Mouse (Mus musculus): ENCODE measurements at regions not wholly inside any gene's neighbourhood (a gene's known extent, or its start where the extent isn't known, plus 50 kb on each side); places are given as distances from the start of the nearest gene placed in this dataset.
A peak's percentile ranks its signal among the peaks of the same experiment; 100 is the strongest.
"Not testable (repeated sequence)": the region's sequence is repeated elsewhere in the genome, so short reads cannot be mapped to it uniquely, and the experiment has no call there.

DNA sequence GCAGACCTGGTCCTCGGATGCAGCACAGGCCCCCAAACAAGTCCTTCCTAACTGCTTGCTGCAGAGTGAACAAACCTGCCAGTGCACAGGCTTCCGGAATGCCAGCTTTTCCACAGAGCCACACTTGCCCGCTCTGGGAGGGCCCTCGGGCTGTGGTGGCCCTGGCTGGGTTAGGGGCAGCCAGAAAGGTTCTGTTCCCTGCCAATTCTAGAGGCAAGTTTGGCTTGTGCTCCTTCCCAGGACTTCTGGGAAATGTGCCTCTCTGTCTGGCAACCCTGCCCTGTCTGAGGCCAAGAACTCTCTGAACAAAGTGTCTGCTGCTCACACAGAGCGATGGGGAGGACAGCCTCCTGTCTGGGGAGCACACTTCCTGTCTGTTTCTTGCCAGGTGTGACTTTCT lies 66.4 kb downstream of the Xrcc2 start:
- DNase-seq (ENCODE audit: low spot score): peak; percentile 6

- DNase-seq (ENCODE audit: low spot score): no peak
These were observed 67.5 kb downstream of the Xrcc2 start for GRCm38 (mm10) chr5:25638097-25638496.

DNA sequence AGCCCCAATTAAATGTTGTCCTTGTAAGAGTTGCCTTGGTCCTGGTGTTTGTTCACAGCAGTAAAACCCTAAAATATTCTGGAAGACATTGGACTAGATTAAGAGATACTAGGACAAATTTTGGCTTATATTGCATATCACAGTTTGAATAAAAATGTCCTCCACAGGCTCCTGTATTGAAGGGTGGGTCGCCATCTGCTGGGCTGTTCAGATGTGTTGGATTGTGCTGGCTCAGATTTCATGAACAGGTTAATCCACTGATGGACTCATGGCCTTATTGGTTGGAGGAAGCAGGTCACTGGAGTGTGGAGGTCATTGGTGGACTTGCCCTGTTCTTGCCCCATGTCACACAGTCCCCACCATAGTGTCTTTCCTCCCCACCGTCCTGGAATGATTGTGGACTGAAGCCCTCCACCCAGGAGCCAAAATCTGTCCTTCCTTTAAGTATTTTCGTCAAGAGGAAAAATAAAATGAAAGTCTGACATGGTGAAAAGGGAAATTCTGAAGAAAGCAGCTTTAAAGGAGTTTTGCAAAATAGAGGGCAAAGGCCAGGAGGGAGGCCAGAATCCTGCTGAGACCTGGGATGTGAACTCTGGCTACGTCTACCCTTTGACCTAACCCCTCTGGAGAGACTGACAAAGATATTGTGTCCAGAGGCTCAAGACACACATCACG lies 72.6 kb downstream of the Xrcc2 start:
- no peak for DNase-seq (ENCODE audit: low spot score)

- no peak for DNase-seq (ENCODE audit: low spot score)
These were observed 75.9 kb downstream of the Xrcc2 start for GRCm38 (mm10) chr5:25629731-25630130.

DNA sequence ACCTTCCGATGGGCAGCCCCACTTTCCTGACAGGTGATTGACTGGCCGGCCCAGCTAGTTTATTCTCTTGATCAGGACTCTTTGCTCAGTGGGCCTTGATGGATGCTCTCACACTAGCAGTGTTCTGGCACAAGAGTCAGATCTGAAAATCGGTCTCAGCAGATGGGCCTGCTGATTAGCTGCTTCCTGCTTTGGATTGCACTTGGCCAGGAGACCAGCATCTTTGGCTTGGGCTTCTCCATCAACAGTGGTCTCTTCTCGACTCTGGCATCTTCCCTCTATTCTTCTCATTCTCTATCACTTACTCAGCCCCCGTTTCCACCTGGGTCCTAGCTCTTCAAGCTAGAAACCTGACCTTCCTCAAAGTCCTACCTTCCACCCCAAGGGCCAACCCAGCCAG lies 77.1 kb downstream of the Xrcc2 start:
- no peak for DNase-seq (ENCODE audit: low spot score)

DNA sequence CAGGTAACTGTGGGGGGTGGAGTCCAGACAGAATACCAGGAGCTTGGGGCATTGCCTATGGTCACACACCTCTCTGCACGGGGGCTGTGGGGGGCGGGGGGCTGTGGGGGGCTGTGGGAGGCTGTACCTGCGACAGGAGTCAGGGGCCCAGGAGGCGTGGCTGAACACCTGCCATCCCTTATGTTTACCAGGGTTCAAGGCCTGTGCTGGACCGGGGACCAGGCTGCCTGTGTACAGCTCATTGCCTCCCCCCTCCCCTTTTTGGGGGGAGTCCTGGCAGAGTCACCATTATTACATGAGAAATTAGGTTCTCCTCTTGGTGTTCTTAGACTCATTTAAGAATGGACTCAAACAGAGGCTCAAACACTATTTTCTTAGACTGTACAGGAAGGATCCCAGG lies 78.5 kb downstream of the Xrcc2 start:
- no peak for DNase-seq (ENCODE audit: low spot score)

DNA sequence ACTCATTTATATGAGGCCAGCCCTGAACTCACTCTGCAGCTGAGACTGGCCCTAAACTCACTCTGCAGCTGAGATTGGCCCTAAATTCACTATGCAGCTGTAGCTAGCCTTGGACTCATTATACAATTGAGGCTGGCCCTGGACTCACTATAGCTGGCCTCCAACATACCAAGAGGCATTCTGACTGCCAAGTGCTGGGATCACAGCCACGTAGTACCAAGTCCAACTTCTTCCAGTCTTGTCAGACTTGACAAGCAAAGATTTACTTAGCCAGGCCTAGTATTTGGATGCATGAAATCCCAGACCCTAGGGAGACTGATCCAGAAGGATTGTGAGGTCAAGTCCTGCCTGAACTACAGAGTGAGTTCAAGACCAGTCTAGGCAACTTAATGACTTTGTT lies 81.6 kb downstream of the Xrcc2 start:
- no peak for DNase-seq (ENCODE audit: low spot score)

- DNase-seq (ENCODE audit: low spot score): no peak
These were observed 85.8 kb downstream of the Xrcc2 start for GRCm38 (mm10) chr5:25619872-25620271.

- DNase-seq (ENCODE audit: low spot score): not testable (repeated sequence)
These were observed 86.3 kb downstream of the Xrcc2 start for GRCm38 (mm10) chr5:25619337-25619736.

- DNase-seq (ENCODE audit: low spot score): no peak
These were observed 91.0 kb downstream of the Xrcc2 start for GRCm38 (mm10) chr5:25614659-25615061.

GRCm38 (mm10) chr5:25613844-25614658 lies 91.6 kb downstream of the Xrcc2 start:
- no peak for DNase-seq (ENCODE audit: low spot score)

DNA sequence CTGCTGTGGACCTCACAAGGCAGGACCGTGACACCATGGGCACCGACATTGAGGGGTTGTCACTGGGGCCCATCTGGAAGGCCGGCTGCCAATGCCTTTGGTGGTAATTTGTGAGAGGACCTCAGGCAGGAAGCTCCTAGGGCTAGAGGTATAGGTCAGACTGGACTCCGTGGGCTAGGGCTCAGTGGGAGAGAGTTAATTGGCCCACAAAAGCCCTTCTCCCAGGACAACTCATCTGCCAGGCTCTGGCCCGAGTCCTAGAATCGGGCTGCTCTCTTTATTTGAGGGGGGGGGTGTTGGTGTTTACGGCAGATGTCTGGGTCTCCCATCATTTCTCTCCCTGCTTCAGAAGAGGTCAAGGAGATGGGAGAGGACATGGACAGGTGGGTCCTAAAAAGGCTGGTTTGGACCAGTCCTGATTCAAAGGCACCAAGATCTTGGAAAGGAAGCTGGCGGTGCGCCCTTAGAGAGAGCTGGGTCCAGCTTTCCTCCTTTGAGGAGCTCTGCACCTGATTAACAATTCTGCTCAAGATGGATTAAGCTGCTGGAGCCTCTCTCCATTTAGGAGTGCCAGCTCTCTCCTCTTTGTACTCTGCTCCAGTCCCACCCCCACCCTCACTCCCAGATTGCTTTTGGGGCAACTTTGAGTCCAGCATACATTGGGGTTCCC lies 93.5 kb downstream of the Xrcc2 start:
- DNase-seq (ENCODE audit: low spot score): no peak

GRCm38 (mm10) chr5:25609911-25610310 lies 94.0 kb downstream of the Cct8l1 start:
- no peak for DNase-seq (ENCODE audit: low spot score)

DNA sequence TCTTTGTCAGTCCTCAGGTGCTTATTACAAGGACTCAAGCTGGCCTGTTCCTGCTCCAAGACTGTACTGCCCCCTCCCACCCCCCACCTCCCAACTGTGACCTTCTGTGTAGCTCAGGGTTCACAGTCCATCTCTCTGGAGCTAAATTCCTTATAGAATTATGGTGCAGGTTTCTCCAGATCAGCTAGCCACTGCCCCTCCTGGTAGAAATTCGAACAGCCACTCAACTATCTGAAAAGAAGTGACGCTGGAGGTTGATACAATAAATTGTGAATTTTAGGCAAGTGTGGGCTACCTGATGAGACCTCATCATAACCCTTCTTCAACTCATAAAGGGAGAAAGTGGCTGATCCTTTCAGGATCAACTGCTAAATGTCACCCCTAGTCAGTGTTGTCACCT lies 86.3 kb downstream of the Cct8l1 start:
- DNase-seq (ENCODE audit: low spot score): no peak

DNA sequence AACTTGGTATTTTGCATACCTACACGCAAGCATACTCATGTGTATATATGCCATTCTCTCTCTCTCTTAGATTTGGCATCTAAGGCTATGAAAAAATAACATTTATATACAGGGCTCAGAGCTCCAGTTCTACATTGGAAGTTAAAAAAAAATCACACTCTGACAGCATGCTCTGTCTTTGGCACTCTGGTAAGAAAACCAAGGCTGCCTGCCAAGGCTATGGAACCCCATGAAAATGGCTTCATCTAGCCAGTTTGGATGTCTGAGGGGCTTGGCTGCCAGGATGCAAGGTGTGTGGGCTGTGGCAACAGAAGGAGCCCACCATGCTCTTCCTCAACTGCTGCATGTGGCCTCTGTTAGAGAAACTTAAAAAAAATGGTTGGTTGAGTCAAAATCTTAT lies 83.5 kb downstream of the Cct8l1 start:
- DNase-seq (ENCODE audit: low spot score): no peak

DNA sequence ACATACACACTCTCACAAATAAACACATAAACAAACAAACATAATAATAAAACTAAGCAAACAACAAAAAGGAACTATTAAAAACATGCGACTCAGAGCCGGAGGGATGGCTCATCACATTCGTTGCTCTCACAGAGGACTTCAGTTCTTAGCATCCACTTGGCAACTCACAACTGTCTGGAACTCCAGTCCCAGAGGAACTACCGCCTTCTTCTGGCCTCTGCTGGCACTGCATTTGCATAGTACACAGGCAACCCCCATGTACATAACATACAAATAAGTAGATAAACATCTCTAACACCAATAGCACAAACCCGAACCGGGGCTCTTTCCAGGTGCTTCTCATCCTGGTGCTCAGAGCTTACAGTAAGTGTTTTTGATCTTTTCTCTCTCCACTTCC lies 81.9 kb downstream of the Cct8l1 start:
- DNase-seq (ENCODE audit: low spot score): no peak

DNA sequence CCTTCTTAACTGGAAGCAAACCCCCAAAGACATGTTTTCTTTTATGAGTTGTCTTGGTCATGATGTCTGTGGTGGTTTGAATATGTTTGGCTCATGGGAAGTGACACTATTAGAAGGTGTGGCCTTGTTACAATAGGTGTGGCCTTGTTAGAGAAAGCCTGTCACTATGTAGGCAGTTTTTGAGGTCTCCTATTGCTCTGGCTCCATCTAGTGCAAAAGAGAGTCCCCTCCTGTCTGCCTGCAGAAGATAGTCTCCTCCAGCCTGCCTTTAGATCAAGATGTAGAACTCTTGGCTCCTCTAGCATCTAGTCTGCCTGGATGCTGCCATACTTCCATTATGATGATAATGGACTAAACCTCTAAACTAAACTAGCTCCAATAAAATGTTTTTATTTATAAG lies 75.8 kb downstream of the Cct8l1 start:
- DNase-seq (ENCODE audit: low spot score): no peak

Measured in ovary, adult 18-20 months (tissue).